Mouse (Mus musculus): ENCODE results near the gene Pcmt1. TPM values are rescaled to one million over a fixed set of nuclear protein-coding genes. Genes with fewer than 3 reads are reported as not detected.

The Pcmt1 gene
- polyA plus RNA-seq, 1 experiment = 84.2 TPM

GRCm38 (mm10) chr10:7640366-7640765 is 40.6 kb downstream of the Pcmt1 start:
- H3K79me3 ChIP-seq (ENCODE audit: low read depth) = no peaks in the 10 kb centered on the region
- H3ac ChIP-seq (ENCODE audit: control insufficient read depth, insufficient read length, low read depth) = no peak overlapping the region
- H3K4me3 ChIP-seq (ENCODE audit: insufficient read depth, poor library complexity, severe bottlenecking) = no peak overlapping the region
- no peaks in the 10 kb centered on the region for H3K79me2 ChIP-seq (ENCODE audit: control insufficient read depth, insufficient read depth)
- H3K27me3 ChIP-seq (ENCODE audit: control insufficient read depth, insufficient read depth, insufficient read length) = no peaks in the 10 kb centered on the region
- peaks cover 72% of the 10 kb centered on the region for H3K36me3 ChIP-seq (ENCODE audit: control insufficient read depth, insufficient read depth)
- TF ChIP-seq MYOD1 (IDR thresholded peaks at IDR 0.05; ENCODE audit: control insufficient read depth, insufficient read length, low read depth) = no peak
- TF ChIP-seq FOSL1 (IDR thresholded peaks at IDR 0.05; ENCODE audit: insufficient read depth, low read length, poor library complexity, severe bottlenecking) = no peak
- TF ChIP-seq MYOG (IDR thresholded peaks at IDR 0.05; ENCODE audit: control insufficient read depth, extremely low read depth, insufficient read length) = no peak
- no peak for TF ChIP-seq MAX (IDR thresholded peaks at IDR 0.05)
- TF ChIP-seq CTCF (IDR thresholded peaks at IDR 0.05; ENCODE audit: control insufficient read depth, insufficient read depth, insufficient read length) = no peak
- TF ChIP-seq CEBPB (IDR thresholded peaks at IDR 0.05; ENCODE audit: low read depth) = no peak

DNA sequence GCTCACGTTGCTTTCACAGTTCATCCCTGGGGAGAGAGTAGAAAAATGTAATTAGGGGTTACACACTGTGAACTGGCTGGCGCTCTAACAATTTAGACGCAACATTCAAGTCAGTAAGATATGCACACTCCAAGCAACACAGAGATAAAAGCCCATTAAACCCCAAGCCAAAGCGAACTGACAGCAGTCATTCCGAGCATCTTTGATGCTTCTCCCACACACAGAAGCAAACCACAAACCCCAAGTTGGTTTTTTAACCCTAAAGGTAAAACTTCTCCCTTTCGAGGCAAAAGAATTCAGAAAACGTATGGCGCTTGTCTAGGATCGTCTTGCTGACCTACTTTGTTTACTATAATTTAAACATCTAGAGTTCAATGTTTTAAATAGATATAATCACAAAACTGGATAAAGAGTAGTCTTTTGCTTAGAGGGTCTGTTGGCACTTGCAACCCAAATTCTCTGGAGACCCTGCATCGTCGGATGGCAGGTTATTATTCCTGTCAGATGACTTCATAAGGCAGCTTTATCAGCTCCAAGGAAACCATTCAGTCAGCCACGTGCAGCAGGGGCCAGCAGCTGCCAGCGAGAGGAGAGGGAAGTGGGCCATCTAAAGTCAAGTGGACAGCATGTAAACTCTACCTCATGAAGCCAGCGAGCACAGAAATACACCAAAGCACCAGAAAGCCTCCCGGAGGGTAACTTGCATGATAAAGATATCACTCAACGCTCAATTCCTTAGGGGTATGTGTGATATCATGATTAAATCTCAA is 49.8 kb downstream of the Pcmt1 start:
- no peaks in the 10 kb centered on the region for H3K27me3 ChIP-seq (ENCODE audit: control insufficient read depth, insufficient read depth, insufficient read length)
- peaks cover 64% of the 10 kb centered on the region for H3K36me3 ChIP-seq (ENCODE audit: control insufficient read depth, insufficient read depth)
- H3K79me2 ChIP-seq (ENCODE audit: control insufficient read depth, insufficient read depth) = no peaks in the 10 kb centered on the region
- no peak overlapping the region for H3K4me3 ChIP-seq (ENCODE audit: insufficient read depth, poor library complexity, severe bottlenecking)
- H3ac ChIP-seq (ENCODE audit: control insufficient read depth, insufficient read length, low read depth) = no peak overlapping the region
- TF ChIP-seq MAX (IDR thresholded peaks at IDR 0.05) (no peak), MYOD1 (IDR thresholded peaks at IDR 0.05; ENCODE audit: control insufficient read depth, insufficient read length, low read depth) (no peak), MYOG (IDR thresholded peaks at IDR 0.05; ENCODE audit: control insufficient read depth, extremely low read depth, insufficient read length) (no peak), USF1 (IDR thresholded peaks at IDR 0.05; ENCODE audit: low read depth) (no peak), CEBPB (IDR thresholded peaks at IDR 0.05; ENCODE audit: low read depth) (no peak), FOSL1 (IDR thresholded peaks at IDR 0.05; ENCODE audit: insufficient read depth, low read length, poor library complexity, severe bottlenecking) (no peak), CTCF (IDR thresholded peaks at IDR 0.05; ENCODE audit: control insufficient read depth, insufficient read depth, insufficient read length) (no peak)
- H3K79me3 ChIP-seq (ENCODE audit: low read depth) = no peaks in the 10 kb centered on the region

DNA sequence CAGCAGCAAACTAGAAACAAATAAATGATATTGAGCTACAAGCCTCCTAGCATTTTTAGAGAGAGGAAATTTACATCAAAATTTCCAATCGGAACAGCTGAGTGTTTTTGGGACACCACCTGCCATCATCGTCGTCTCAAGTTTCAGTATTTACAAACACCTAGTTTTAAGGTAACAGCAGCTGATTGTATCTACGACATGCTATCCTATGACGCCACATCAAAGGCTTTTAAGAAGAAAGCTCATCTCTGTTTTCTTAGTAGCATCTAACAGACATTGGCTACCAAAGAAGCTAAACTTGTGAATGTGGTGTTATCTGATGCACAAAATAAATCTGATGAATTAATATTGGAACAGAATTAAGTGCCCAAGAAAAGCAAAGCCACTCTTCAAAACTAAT is 50.6 kb downstream of the Pcmt1 start:
- H3K36me3 ChIP-seq (ENCODE audit: control insufficient read depth, insufficient read depth) = peaks cover 64% of the 10 kb centered on the region
- no peaks in the 10 kb centered on the region for H3K79me3 ChIP-seq (ENCODE audit: low read depth)
- no peak overlapping the region for H3K4me3 ChIP-seq (ENCODE audit: insufficient read depth, poor library complexity, severe bottlenecking)
- no peaks in the 10 kb centered on the region for H3K27me3 ChIP-seq (ENCODE audit: control insufficient read depth, insufficient read depth, insufficient read length)
- H3ac ChIP-seq (ENCODE audit: control insufficient read depth, insufficient read length, low read depth) = no peak overlapping the region
- no peaks in the 10 kb centered on the region for H3K79me2 ChIP-seq (ENCODE audit: control insufficient read depth, insufficient read depth)
- TF ChIP-seq FOSL1 (IDR thresholded peaks at IDR 0.05; ENCODE audit: insufficient read depth, low read length, poor library complexity, severe bottlenecking) (no peak), MAX (IDR thresholded peaks at IDR 0.05) (no peak), CTCF (IDR thresholded peaks at IDR 0.05; ENCODE audit: control insufficient read depth, insufficient read depth, insufficient read length) (no peak)

DNA sequence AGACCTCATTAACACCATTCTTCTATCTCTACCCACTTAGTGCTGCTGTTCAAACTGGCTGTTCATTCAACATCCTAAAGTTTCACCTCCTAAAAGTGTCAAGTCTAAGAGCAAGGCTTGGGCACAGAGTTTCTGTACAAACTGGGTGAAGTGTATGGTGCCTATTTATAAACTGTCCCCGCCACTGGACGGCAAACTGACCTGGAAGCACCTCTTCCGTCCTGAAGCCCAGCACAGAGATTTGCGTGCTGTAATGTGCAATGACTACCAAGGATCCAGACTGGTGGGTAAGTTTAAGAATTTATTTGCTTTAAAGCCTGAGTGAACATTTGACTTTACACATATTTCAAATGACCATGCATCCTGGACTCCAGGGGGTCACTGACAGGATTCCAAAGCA is 51.8 kb downstream of the Pcmt1 start:
- no peaks in the 10 kb centered on the region for H3K79me2 ChIP-seq (ENCODE audit: control insufficient read depth, insufficient read depth)
- H3K4me3 ChIP-seq (ENCODE audit: insufficient read depth, poor library complexity, severe bottlenecking) = no peak overlapping the region
- peaks cover 64% of the 10 kb centered on the region for H3K36me3 ChIP-seq (ENCODE audit: control insufficient read depth, insufficient read depth)
- no peak overlapping the region for H3ac ChIP-seq (ENCODE audit: control insufficient read depth, insufficient read length, low read depth)
- H3K27me3 ChIP-seq (ENCODE audit: control insufficient read depth, insufficient read depth, insufficient read length) = no peaks in the 10 kb centered on the region
- TF ChIP-seq MYOD1 (IDR thresholded peaks at IDR 0.05; ENCODE audit: control insufficient read depth, insufficient read length, low read depth) (no peak), CEBPB (IDR thresholded peaks at IDR 0.05; ENCODE audit: low read depth) (no peak), FOSL1 (IDR thresholded peaks at IDR 0.05; ENCODE audit: insufficient read depth, low read length, poor library complexity, severe bottlenecking) (no peak), MAX (IDR thresholded peaks at IDR 0.05) (no peak), MYOG (IDR thresholded peaks at IDR 0.05; ENCODE audit: control insufficient read depth, extremely low read depth, insufficient read length) (no peak), CTCF (IDR thresholded peaks at IDR 0.05; ENCODE audit: control insufficient read depth, insufficient read depth, insufficient read length) (no peak), USF1 (IDR thresholded peaks at IDR 0.05; ENCODE audit: low read depth) (no peak)
- no peaks in the 10 kb centered on the region for H3K79me3 ChIP-seq (ENCODE audit: low read depth)

DNA sequence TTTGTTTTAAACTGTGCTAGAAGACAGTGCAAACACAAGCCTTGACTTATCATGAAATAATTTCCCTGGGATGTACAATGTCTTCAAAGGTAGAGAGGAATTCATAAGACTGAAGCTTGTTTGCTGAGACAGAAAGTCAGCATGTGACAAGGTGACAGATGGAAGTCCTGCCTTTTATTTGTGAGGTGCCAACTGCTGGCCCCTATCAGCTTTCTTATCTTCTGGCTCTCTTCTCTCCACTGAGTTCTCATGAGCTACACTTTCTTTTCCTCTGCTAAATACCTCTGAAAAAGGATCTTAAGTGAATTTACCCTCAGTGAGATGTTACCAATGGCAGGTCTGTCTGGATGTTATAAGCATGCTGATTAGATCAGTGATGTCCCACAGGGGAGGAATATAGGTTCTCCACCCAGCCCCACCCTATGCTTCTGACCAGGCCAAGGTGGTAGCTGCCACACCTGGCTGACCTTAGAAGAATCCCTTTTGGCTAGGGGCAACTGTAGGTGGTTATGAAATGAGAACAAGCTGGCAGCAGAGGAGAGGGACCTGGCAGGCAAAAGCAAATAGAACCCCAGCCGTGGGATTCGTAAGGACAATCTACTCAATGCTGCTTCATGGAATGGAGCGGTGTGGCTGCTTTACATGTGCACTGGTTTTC is 56.9 kb downstream of the Pcmt1 start:
- H3ac ChIP-seq (ENCODE audit: control insufficient read depth, insufficient read length, low read depth) = no peak overlapping the region
- no peaks in the 10 kb centered on the region for H3K79me3 ChIP-seq (ENCODE audit: low read depth)
- no peak for TF ChIP-seq MYOD1 (IDR thresholded peaks at IDR 0.05; ENCODE audit: control insufficient read depth, insufficient read length, low read depth)
- no peak for TF ChIP-seq CEBPB (IDR thresholded peaks at IDR 0.05; ENCODE audit: low read depth)
- no peak for TF ChIP-seq FOSL1 (IDR thresholded peaks at IDR 0.05; ENCODE audit: insufficient read depth, low read length, poor library complexity, severe bottlenecking)
- no peak for TF ChIP-seq CTCF (IDR thresholded peaks at IDR 0.05; ENCODE audit: control insufficient read depth, insufficient read depth, insufficient read length)
- no peak for TF ChIP-seq USF1 (IDR thresholded peaks at IDR 0.05; ENCODE audit: low read depth)
- no peak for TF ChIP-seq MAX (IDR thresholded peaks at IDR 0.05)
- TF ChIP-seq MYOG (IDR thresholded peaks at IDR 0.05; ENCODE audit: control insufficient read depth, extremely low read depth, insufficient read length) = no peak
- H3K27me3 ChIP-seq (ENCODE audit: control insufficient read depth, insufficient read depth, insufficient read length) = no peaks in the 10 kb centered on the region
- H3K36me3 ChIP-seq (ENCODE audit: control insufficient read depth, insufficient read depth) = peaks cover 21% of the 10 kb centered on the region
- H3K4me3 ChIP-seq (ENCODE audit: insufficient read depth, poor library complexity, severe bottlenecking) = no peak overlapping the region
- no peaks in the 10 kb centered on the region for H3K79me2 ChIP-seq (ENCODE audit: control insufficient read depth, insufficient read depth)

Data from C2C12 (cell line).